Mouse (Mus musculus): ENCODE measurements at regions not wholly inside any gene's neighbourhood (a gene's known extent, or its start where the extent isn't known, plus 50 kb on each side); places are given as distances from the start of the nearest gene placed in this dataset.

DNA sequence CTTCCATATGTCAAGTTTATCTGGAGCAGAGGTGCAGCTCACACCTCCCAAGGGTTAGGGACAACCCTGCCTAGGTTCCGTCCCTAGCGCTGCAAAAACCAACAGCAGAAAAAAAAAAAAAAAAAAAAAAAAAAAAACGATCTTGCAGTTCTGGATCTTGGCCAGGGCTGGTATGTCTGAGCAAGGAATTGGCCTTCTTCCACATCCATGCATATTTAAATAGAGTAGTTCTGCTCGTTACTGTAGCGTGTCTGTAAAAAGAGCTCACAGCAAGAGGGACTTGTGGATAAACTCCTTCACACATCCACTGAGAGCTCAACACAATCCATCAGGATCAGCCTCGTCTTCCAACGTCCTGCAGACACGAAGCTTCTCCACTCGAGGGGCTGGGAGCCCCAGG is 639.4 kb upstream of the Adam5 start:
- Histone ChIP-seq H3K36me3 (replicated peaks) (no peaks in the 10 kb centered on the region), H3K9ac (no peak overlapping the region), H3K9me3 (no peaks in the 10 kb centered on the region), H3K4me3 (no peak overlapping the region), H3K4me2 (no peak overlapping the region), H3K27me3 (replicated peaks) (no peaks in the 10 kb centered on the region), H3K4me1 (peaks cover 30% of the 10 kb centered on the region), H3K27ac (peak overlapping the region; percentile 36; the same call in 1 of the 2 replicates)
- 45% methylated on average over 9 of the region's 9 CpGs for WGBS
- no peak for ATAC-seq (replicated peaks)

DNA sequence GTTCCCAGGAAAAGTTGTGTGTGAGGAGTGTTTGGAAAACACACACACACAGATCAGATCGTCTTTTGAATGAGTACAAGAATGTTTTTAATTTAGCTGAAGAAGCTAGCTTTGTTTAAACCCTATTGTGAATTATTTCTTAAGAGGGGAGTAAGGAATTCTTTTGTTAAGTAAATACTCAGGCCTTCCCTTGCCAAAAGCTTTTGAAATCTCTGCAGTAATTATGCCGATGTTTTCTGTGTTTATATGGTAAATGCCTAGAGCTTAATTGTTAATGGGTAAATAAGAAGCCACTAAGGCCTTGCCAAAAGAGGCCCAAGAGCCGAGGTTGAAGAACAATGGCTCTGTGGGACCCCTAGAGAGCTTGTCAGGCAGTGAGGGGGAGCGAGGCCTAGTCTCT is 638.3 kb upstream of the Adam5 start:
- H3K4me2 ChIP-seq: no peak overlapping the region
- 0 out of 2 replicates have a peak overlapping the region, but pooled peaks have one; percentile 13 for H3K27ac ChIP-seq
- H3K4me3 ChIP-seq: no peak overlapping the region
- peaks cover 30% of the 10 kb centered on the region for H3K4me1 ChIP-seq
- H3K9ac ChIP-seq: no peak overlapping the region
- ATAC-seq (replicated peaks): no peak
- no peaks in the 10 kb centered on the region for H3K27me3 ChIP-seq (replicated peaks)
- WGBS: 12% methylated on average over 4 of the region's 4 CpGs
- no peaks in the 10 kb centered on the region for H3K9me3 ChIP-seq
- H3K36me3 ChIP-seq (replicated peaks): no peaks in the 10 kb centered on the region

DNA sequence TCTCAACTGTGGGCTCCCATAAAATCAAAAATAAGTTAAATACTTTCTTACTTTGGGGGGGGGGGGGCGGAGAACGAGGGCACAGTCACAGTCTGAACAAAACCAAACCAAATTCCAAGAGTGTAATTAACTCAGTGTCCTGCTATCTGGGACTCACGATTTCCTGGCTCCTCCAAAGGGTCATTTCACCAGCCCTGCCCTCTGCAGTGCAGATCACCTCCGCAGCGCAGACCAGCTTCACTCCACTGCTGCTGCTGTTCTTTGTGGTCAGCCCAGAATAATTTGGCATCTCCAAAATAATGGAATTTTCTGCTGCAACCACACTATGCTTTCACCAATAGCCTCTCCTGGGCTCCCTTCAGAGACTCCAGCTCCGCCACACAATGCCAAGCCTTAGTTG is 631.5 kb upstream of the Adam5 start:
- Histone ChIP-seq H3K4me1 (no peaks in the 10 kb centered on the region), H3K4me3 (no peak overlapping the region), H3K27me3 (replicated peaks) (no peaks in the 10 kb centered on the region), H3K27ac (no peak overlapping the region), H3K36me3 (replicated peaks) (no peaks in the 10 kb centered on the region), H3K4me2 (no peak overlapping the region), H3K9ac (no peak overlapping the region), H3K9me3 (no peaks in the 10 kb centered on the region)
- ATAC-seq (replicated peaks): no peak
- 77% methylated on average over 6 of the region's 6 CpGs for whole genome bisulfite sequencing

DNA sequence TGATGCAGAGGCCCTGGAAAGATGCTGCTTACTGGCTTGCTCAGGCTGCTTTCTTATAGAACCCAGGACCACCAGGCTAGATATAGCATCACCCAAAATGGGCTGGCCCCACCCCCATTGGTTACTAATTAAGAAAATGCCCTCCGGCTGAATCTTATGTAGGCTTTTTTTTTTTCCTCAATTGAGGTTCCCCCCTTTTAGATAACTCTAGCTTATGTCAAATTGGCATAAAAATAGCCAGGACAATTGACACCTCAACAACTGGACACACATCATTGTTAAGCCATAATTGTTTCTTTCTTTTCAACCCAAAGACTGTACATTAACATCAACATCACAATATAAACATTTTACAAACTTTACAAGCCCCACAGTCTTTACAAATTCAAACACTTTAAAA is 630.8 kb upstream of the Adam5 start:
- no peaks in the 10 kb centered on the region for H3K36me3 ChIP-seq (replicated peaks)
- H3K9ac ChIP-seq: no peak overlapping the region
- no peak overlapping the region for H3K4me2 ChIP-seq
- no peaks in the 10 kb centered on the region for H3K4me1 ChIP-seq
- no peak for ATAC-seq (replicated peaks)
- H3K27ac ChIP-seq: no peak overlapping the region
- WGBS: 74% methylated on average over 1 of the region's 1 CpGs
- H3K4me3 ChIP-seq: no peak overlapping the region
- H3K9me3 ChIP-seq: no peaks in the 10 kb centered on the region
- H3K27me3 ChIP-seq (replicated peaks): no peaks in the 10 kb centered on the region

DNA sequence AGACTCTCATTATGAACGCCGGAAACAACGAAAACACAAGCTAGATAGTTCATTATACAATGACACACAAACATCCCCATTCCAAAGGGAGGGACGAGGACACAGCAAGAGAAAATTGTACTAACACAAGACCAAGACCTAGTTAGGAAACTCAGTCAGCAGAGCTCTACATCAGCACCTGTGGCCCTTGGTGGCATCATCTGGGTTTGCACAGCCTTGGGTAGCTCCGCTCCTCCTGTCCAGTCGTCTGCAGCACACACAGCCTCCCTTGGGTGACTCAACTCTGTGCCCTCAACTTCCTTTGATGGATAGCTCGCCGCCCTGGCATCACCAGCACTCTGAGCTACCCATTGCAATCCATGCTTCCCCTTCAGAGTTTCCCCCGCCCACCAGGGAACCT is 629.7 kb upstream of the Adam5 start:
- Histone ChIP-seq H3K9me3 (no peaks in the 10 kb centered on the region), H3K4me3 (no peak overlapping the region), H3K27me3 (replicated peaks) (no peaks in the 10 kb centered on the region), H3K4me2 (no peak overlapping the region), H3K36me3 (replicated peaks) (no peaks in the 10 kb centered on the region), H3K4me1 (no peaks in the 10 kb centered on the region), H3K9ac (no peak overlapping the region), H3K27ac (no peak overlapping the region)
- ATAC-seq (replicated peaks): no peak
- WGBS: 95% methylated on average over 9 of the region's 9 CpGs

DNA sequence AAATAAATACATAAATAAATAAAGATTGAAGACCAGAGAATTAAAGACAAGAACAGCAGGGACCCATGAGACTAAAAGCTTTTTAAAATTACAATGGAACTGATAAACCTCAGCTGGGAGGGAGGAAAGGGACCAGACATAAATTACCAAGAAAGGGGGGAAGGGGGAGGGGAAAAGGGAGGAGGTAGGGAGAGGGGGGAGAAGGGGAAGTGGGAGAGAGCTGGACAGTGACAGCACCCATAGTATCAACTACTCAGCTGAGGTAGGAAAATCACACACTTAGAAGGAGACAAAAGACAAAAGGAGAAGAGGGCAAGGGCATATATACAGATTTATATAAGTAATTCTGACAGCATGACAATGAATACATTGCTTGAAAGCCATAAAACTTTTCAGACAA is 626.4 kb upstream of the Adam5 start:
- Histone ChIP-seq H3K9me3 (no peaks in the 10 kb centered on the region), H3K9ac (no peak overlapping the region), H3K27ac (no peak overlapping the region), H3K27me3 (replicated peaks) (no peaks in the 10 kb centered on the region), H3K36me3 (replicated peaks) (no peaks in the 10 kb centered on the region), H3K4me1 (no peaks in the 10 kb centered on the region), H3K4me3 (no peak overlapping the region), H3K4me2 (no peak overlapping the region)
- ATAC-seq (replicated peaks): no peak

DNA sequence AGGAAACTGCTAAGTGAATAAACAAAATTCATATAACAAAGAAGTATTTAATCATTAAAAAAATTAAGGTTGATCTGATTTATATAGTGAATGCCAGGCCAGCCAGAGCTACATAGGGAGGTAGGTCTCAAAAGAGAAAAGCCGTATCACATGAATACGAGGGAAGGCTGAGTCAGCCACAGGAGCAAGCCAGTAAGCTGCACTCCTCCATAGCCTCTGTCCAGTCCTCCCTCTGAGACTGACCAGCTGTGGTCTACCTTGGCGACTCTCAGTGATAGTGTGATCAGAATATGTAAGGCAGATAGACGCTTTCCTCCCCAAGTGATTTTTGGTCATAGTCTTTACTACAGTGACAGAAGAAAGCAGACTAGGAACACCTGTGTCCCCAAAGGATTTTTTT is 625.4 kb upstream of the Adam5 start:
- Histone ChIP-seq H3K36me3 (replicated peaks) (no peaks in the 10 kb centered on the region), H3K4me2 (no peak overlapping the region), H3K27ac (no peak overlapping the region), H3K4me3 (no peak overlapping the region), H3K4me1 (no peaks in the 10 kb centered on the region), H3K9me3 (no peaks in the 10 kb centered on the region), H3K9ac (no peak overlapping the region), H3K27me3 (replicated peaks) (no peaks in the 10 kb centered on the region)
- ATAC-seq (replicated peaks): no peak
- WGBS: 91% methylated on average over 4 of the region's 4 CpGs

DNA sequence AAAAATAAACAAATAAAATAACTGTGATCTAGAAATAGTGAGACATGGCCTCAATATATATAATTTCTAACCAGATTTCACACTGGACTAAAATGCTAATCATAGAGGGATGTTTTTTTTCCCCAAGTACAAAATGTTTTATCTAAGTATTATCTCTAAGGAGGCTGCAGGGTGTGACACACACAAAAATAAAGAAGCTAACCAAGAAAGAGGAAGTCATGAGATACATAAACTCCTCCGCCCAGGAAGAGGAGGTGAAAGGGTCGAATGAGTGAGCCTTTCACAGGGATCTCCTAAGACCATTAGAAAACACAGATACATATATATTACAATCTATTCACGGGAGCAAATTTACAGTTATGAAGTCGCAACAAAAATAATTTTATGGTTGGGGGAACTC is 623.7 kb upstream of the Adam5 start:
- 94% methylated on average over 4 of the region's 4 CpGs for WGBS
- no peak for ATAC-seq (replicated peaks)
- no peak overlapping the region for H3K4me2 ChIP-seq

DNA sequence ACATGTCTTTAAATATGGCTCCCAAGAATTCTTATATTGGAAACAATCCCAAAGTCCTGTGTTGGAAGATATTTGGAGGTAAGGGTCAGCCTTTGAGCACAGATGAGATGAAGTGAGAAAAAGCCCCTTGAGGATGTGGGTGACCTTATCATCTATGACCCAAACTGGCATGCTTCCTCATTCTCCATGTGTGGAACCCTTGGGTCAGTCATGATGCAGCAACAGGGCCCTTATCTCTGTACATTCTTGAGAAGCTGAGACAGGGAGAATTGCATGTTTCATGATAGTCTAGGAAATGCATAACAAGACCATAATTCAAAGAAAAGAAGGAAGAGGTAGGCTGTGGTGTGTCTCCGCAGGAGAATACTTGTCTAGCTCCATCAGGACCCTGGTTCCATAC is 621.8 kb upstream of the Adam5 start:
- H3K27me3 ChIP-seq (replicated peaks): no peaks in the 10 kb centered on the region
- no peak overlapping the region for H3K4me3 ChIP-seq
- no peak for ATAC-seq (replicated peaks)

More for the DNA sequence above, 623.7 kb upstream of the Adam5 start:
- no peak overlapping the region for H3K9ac ChIP-seq
- H3K36me3 ChIP-seq (replicated peaks): no peaks in the 10 kb centered on the region
- H3K27ac ChIP-seq: no peak overlapping the region
- no peak overlapping the region for H3K4me3 ChIP-seq
- no peaks in the 10 kb centered on the region for H3K4me1 ChIP-seq
- H3K9me3 ChIP-seq: no peaks in the 10 kb centered on the region
- no peaks in the 10 kb centered on the region for H3K27me3 ChIP-seq (replicated peaks)

DNA sequence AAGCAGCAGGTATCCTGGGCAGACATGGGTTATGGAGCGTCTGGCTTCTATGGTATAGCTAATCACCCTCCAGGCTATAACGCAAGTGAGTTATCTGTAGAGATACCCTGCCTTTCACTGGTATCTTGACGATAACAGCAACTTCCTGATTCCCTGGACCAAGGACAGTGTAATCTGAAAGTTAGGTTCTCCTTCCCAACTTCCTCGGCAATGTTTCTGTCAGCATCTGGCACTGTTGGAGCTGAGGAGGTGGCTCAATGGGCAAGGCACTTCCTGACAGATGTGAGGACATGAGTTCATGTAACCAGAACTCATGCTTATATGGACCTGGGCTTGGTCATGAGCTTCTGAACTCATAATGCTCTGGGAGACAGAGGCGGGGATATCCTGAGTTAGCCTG is 620.9 kb upstream of the Adam5 start:
- Histone ChIP-seq H3K27ac (no peak overlapping the region), H3K4me2 (no peak overlapping the region), H3K9ac (no peak overlapping the region), H3K9me3 (no peaks in the 10 kb centered on the region), H3K27me3 (replicated peaks) (no peaks in the 10 kb centered on the region), H3K4me1 (no peaks in the 10 kb centered on the region; the same call in 1 of the 2 replicates), H3K36me3 (replicated peaks) (no peaks in the 10 kb centered on the region), H3K4me3 (no peak overlapping the region)
- WGBS: 85% methylated on average over 5 of the region's 5 CpGs
- no peak for ATAC-seq (replicated peaks)

More for the DNA sequence above, 621.8 kb upstream of the Adam5 start:
- no peaks in the 10 kb centered on the region for H3K4me1 ChIP-seq
- no peak overlapping the region for H3K27ac ChIP-seq
- no peak overlapping the region for H3K9ac ChIP-seq
- WGBS: 83% methylated on average over 1 of the region's 1 CpGs
- H3K36me3 ChIP-seq (replicated peaks): no peaks in the 10 kb centered on the region
- H3K9me3 ChIP-seq: no peaks in the 10 kb centered on the region
- H3K4me2 ChIP-seq: no peak overlapping the region

DNA sequence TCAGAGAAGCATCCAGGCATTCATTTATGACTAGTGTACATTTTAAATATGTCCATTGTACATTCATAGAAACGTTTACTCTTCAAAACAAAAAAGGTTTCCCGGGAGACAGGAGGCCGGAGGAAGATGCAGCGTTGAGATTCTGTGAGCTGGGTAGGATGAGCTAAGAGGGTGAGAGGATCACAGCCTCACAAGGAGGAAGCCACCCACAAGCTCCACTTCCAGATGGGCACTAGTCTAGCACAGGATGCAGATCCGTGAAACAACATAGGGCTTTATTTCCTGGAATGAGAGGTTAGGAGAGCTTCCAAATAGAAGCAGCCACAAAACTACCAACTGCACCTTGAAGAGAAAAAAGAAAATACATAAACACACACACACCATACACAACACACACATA is 619.4 kb upstream of the Adam5 start:
- H3K36me3 ChIP-seq (replicated peaks): no peaks in the 10 kb centered on the region
- ATAC-seq (replicated peaks): no peak
- no peaks in the 10 kb centered on the region; the same call in 1 of the 2 replicates for H3K4me1 ChIP-seq
- no peaks in the 10 kb centered on the region for H3K27me3 ChIP-seq (replicated peaks)
- H3K9me3 ChIP-seq: no peaks in the 10 kb centered on the region
- no peak overlapping the region for H3K4me3 ChIP-seq
- H3K9ac ChIP-seq: no peak overlapping the region
- no peak overlapping the region for H3K27ac ChIP-seq
- WGBS: 69% methylated on average over 5 of the region's 5 CpGs
- no peak overlapping the region for H3K4me2 ChIP-seq

DNA sequence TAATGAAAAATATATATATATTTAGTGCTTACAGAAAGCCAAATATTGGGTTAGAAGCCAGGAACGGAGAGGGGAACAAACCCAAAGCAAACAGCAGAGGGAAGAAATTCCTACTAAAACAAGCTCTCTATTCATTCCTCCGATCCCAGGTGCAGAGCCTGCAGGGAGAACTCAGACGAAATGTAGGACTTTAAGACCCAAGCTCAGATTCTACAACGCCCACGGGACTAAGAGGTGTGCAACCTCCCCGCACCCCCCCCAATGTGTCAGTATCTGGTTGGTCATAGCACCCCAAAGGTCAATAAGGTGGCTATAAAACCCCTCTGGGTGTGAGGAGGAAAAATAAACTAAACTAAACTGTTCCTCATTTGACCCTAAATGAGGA is 616.9 kb upstream of the Adam5 start:
- no peak for ATAC-seq (replicated peaks)
- H3K9ac ChIP-seq: no peak overlapping the region
- WGBS: 57% methylated on average over 6 of the region's 6 CpGs

DNA sequence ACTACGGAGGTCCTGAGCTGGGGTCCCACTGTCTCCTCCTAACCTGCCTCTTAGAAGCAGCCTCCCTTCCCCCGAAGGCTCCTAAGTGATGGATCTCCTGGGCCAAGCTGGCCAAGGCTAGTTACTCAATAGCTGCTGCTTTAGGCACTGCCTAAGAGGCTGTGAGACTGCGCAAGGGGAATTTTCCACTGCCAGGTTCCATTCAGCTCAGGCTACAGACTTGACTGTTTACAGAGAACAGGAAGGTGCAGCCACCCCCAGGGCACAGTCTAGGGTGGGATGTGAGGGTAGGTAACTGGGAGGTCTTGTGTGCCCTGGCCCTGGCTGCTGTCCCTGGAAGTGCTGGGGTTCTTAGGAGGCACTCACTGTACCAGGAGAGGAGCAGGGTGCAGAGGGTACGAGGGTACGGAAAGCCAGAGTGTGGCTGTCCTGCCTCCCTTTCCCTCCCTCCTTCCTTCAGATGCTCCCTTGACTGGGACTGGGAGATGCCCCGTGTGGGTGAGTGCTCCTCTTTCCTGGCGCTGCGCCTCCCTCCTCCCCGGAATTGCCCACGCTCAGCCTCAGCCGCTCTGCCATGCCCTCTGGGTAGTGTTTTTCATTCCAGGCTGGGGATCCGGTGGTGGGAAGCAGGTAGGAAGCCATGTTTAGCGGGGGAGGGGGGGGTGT is 616.4 kb upstream of the Adam5 start:
- no peaks in the 10 kb centered on the region for H3K9me3 ChIP-seq
- no peak for ATAC-seq (replicated peaks)
- H3K36me3 ChIP-seq (replicated peaks): no peaks in the 10 kb centered on the region
- no peak overlapping the region for H3K4me3 ChIP-seq
- 40% methylated on average over 13 of the region's 13 CpGs for WGBS
- H3K4me2 ChIP-seq: peak overlapping the region; percentile 1; the same call in 1 of the 2 replicates
- no peaks in the 10 kb centered on the region; the same call in 1 of the 2 replicates for H3K4me1 ChIP-seq
- no peak overlapping the region for H3K27ac ChIP-seq
- H3K9ac ChIP-seq: no peak overlapping the region
- no peaks in the 10 kb centered on the region for H3K27me3 ChIP-seq (replicated peaks)

More for the DNA sequence above, 616.9 kb upstream of the Adam5 start:
- no peak overlapping the region for H3K4me3 ChIP-seq
- no peaks in the 10 kb centered on the region; the same call in 1 of the 2 replicates for H3K4me1 ChIP-seq
- no peaks in the 10 kb centered on the region for H3K9me3 ChIP-seq
- H3K4me2 ChIP-seq: peak overlapping the region; percentile 1; the same call in 1 of the 2 replicates
- no peaks in the 10 kb centered on the region for H3K27me3 ChIP-seq (replicated peaks)
- no peak overlapping the region for H3K27ac ChIP-seq
- no peaks in the 10 kb centered on the region for H3K36me3 ChIP-seq (replicated peaks)
